Mouse (Mus musculus): ENCODE measurements around the gene Gm5483.

GRCm38 (mm10) chr16:36156402-36156975, 27.5 kb upstream of the Gm5483 start, which contains the start of gene Stfa2l1:
- TF ChIP-seq EP300 (IDR thresholded peaks at IDR 0.05; ENCODE audit: insufficient read depth, low read depth, low read length) = no peak
- TF ChIP-seq CTCF (IDR thresholded peaks at IDR 0.05; ENCODE audit: low read depth, low read length) = no peak
- no peak for TF ChIP-seq POLR2A (IDR thresholded peaks at IDR 0.05; ENCODE audit: insufficient read depth, low read length)
